Mouse (Mus musculus): ENCODE results near the gene Pecam1. TPM values are rescaled to one million over a fixed set of nuclear protein-coding genes. Genes with fewer than 3 reads are reported as not detected.

Pecam1 gene
- polyA plus RNA-seq, 1 experiment from 2014 or later, result 26.0 TPM

- 72% methylated on average over 10 of the region's 10 CpGs for WGBS
- ATAC-seq (ENCODE audit: insufficient number of reproducible peaks, low FRiP score, low TSS enrichment, low read depth) (no peak), DNase-seq (ENCODE audit: low spot score) (no peak)
- Histone ChIP-seq H3K27ac (replicated peaks; ENCODE audit: low read depth, low read length) (no peak overlapping the region), H3K36me3 (ENCODE audit: control insufficient read depth, insufficient read depth, low read length) (no peaks in the 10 kb centered on the region), H3K4me1 (ENCODE audit: control insufficient read depth, insufficient read depth, low read length) (peaks cover 9% of the 10 kb centered on the region), H3K27me3 (ENCODE audit: control insufficient read depth, insufficient read depth, low read length) (no peaks in the 10 kb centered on the region), H3K9me3 (ENCODE audit: control insufficient read depth, low read length) (no peaks in the 10 kb centered on the region), H3K9ac (ENCODE audit: low read length) (no peak overlapping the region), H3K4me3 (ENCODE audit: low read depth, low read length) (no peak overlapping the region), H3K4me2 (ENCODE audit: low read depth, severe bottlenecking) (no peak overlapping the region)
These were observed 75.2 kb downstream of the Pecam1 start for GRCm38 (mm10) chr11:106675201-106675726.

GRCm38 (mm10) chr11:106674612-106675153 is 75.7 kb downstream of the Pecam1 start:
- Histone ChIP-seq H3K9me3 (ENCODE audit: control insufficient read depth, low read length) (no peaks in the 10 kb centered on the region), H3K9ac (ENCODE audit: low read length) (no peak overlapping the region), H3K4me3 (ENCODE audit: low read depth, low read length) (no peak overlapping the region), H3K36me3 (ENCODE audit: control insufficient read depth, insufficient read depth, low read length) (no peaks in the 10 kb centered on the region), H3K4me1 (ENCODE audit: control insufficient read depth, insufficient read depth, low read length) (peaks cover 9% of the 10 kb centered on the region), H3K27ac (replicated peaks; ENCODE audit: low read depth, low read length) (no peak overlapping the region), H3K27me3 (ENCODE audit: control insufficient read depth, insufficient read depth, low read length) (no peaks in the 10 kb centered on the region), H3K4me2 (ENCODE audit: low read depth, severe bottlenecking) (peak overlapping the region; percentile 20; the same call in 1 of the 2 replicates)
- ATAC-seq (ENCODE audit: insufficient number of reproducible peaks, low FRiP score, low TSS enrichment, low read depth) (peak; percentile 62), DNase-seq (ENCODE audit: low spot score) (peak; percentile 55)
- WGBS, result 5% methylated on average over 9 of the region's 9 CpGs

GRCm38 (mm10) chr11:106673727-106674611 is 76.5 kb downstream of the Pecam1 start:
- Histone ChIP-seq H3K36me3 (ENCODE audit: control insufficient read depth, insufficient read depth, low read length) (no peaks in the 10 kb centered on the region), H3K9ac (ENCODE audit: low read length) (no peak overlapping the region), H3K4me2 (ENCODE audit: low read depth, severe bottlenecking) (no peak overlapping the region), H3K4me3 (ENCODE audit: low read depth, low read length) (no peak overlapping the region), H3K9me3 (ENCODE audit: control insufficient read depth, low read length) (no peaks in the 10 kb centered on the region), H3K27me3 (ENCODE audit: control insufficient read depth, insufficient read depth, low read length) (no peaks in the 10 kb centered on the region), H3K4me1 (ENCODE audit: control insufficient read depth, insufficient read depth, low read length) (peaks cover 9% of the 10 kb centered on the region), H3K27ac (replicated peaks; ENCODE audit: low read depth, low read length) (no peak overlapping the region)
- DNase-seq (ENCODE audit: low spot score) (no peak), ATAC-seq (ENCODE audit: insufficient number of reproducible peaks, low FRiP score, low TSS enrichment, low read depth) (0 out of 2 replicates have a peak, but pooled peaks have one; percentile 13)
- whole genome bisulfite sequencing, result 68% methylated on average over 8 of the region's 8 CpGs

GRCm38 (mm10) chr11:106672919-106673505 is 77.4 kb downstream of the Pecam1 start:
- no peak overlapping the region for H3K4me2 ChIP-seq (ENCODE audit: low read depth, severe bottlenecking)
- H3K9me3 ChIP-seq (ENCODE audit: control insufficient read depth, low read length), result no peaks in the 10 kb centered on the region
- no peaks in the 10 kb centered on the region for H3K36me3 ChIP-seq (ENCODE audit: control insufficient read depth, insufficient read depth, low read length)
- peaks cover 9% of the 10 kb centered on the region for H3K4me1 ChIP-seq (ENCODE audit: control insufficient read depth, insufficient read depth, low read length)
- DNase-seq (ENCODE audit: low spot score), result no peak
- no peak overlapping the region for H3K9ac ChIP-seq (ENCODE audit: low read length)
- ATAC-seq (ENCODE audit: insufficient number of reproducible peaks, low FRiP score, low TSS enrichment, low read depth), result no peak
- H3K27ac ChIP-seq (replicated peaks; ENCODE audit: low read depth, low read length), result no peak overlapping the region
- WGBS, result 82% methylated on average over 5 of the region's 5 CpGs
- no peak overlapping the region for H3K4me3 ChIP-seq (ENCODE audit: low read depth, low read length)
- no peaks in the 10 kb centered on the region for H3K27me3 ChIP-seq (ENCODE audit: control insufficient read depth, insufficient read depth, low read length)

- WGBS, result 95% methylated on average over 8 of the region's 8 CpGs
- H3K27me3 ChIP-seq (ENCODE audit: control insufficient read depth, insufficient read depth, low read length), result no peaks in the 10 kb centered on the region
- no peaks in the 10 kb centered on the region for H3K36me3 ChIP-seq (ENCODE audit: control insufficient read depth, insufficient read depth, low read length)
- no peak for ATAC-seq (ENCODE audit: insufficient number of reproducible peaks, low FRiP score, low TSS enrichment, low read depth)
- DNase-seq (ENCODE audit: low spot score), result no peak
- H3K4me3 ChIP-seq (ENCODE audit: low read depth, low read length), result no peak overlapping the region
- no peaks in the 10 kb centered on the region for H3K9me3 ChIP-seq (ENCODE audit: control insufficient read depth, low read length)
- no peak overlapping the region for H3K9ac ChIP-seq (ENCODE audit: low read length)
- H3K4me2 ChIP-seq (ENCODE audit: low read depth, severe bottlenecking), result no peak overlapping the region
- no peak overlapping the region for H3K27ac ChIP-seq (replicated peaks; ENCODE audit: low read depth, low read length)
- peaks cover 9% of the 10 kb centered on the region for H3K4me1 ChIP-seq (ENCODE audit: control insufficient read depth, insufficient read depth, low read length)
These were observed 78.6 kb downstream of the Pecam1 start for GRCm38 (mm10) chr11:106671801-106672200.

- no peaks in the 10 kb centered on the region for H3K9me3 ChIP-seq (ENCODE audit: control insufficient read depth, low read length)
- no peak overlapping the region for H3K9ac ChIP-seq (ENCODE audit: low read length)
- WGBS, result 67% methylated on average over 4 of the region's 4 CpGs
- H3K4me1 ChIP-seq (ENCODE audit: control insufficient read depth, insufficient read depth, low read length), result peaks cover 9% of the 10 kb centered on the region
- no peaks in the 10 kb centered on the region for H3K27me3 ChIP-seq (ENCODE audit: control insufficient read depth, insufficient read depth, low read length)
- no peaks in the 10 kb centered on the region for H3K36me3 ChIP-seq (ENCODE audit: control insufficient read depth, insufficient read depth, low read length)
- no peak overlapping the region for H3K4me3 ChIP-seq (ENCODE audit: low read depth, low read length)
- DNase-seq (ENCODE audit: low spot score), result no peak
- no peak overlapping the region for H3K27ac ChIP-seq (replicated peaks; ENCODE audit: low read depth, low read length)
- no peak overlapping the region for H3K4me2 ChIP-seq (ENCODE audit: low read depth, severe bottlenecking)
- no peak for ATAC-seq (ENCODE audit: insufficient number of reproducible peaks, low FRiP score, low TSS enrichment, low read depth)
These were observed 79.4 kb downstream of the Pecam1 start for GRCm38 (mm10) chr11:106670951-106671478.

GRCm38 (mm10) chr11:106670266-106670665 is 80.2 kb downstream of the Pecam1 start:
- Histone ChIP-seq H3K4me2 (ENCODE audit: low read depth, severe bottlenecking) (no peak overlapping the region), H3K9ac (ENCODE audit: low read length) (no peak overlapping the region), H3K4me1 (ENCODE audit: control insufficient read depth, insufficient read depth, low read length) (peaks cover 9% of the 10 kb centered on the region), H3K27me3 (ENCODE audit: control insufficient read depth, insufficient read depth, low read length) (no peaks in the 10 kb centered on the region), H3K4me3 (ENCODE audit: low read depth, low read length) (no peak overlapping the region), H3K9me3 (ENCODE audit: control insufficient read depth, low read length) (no peaks in the 10 kb centered on the region), H3K27ac (replicated peaks; ENCODE audit: low read depth, low read length) (no peak overlapping the region), H3K36me3 (ENCODE audit: control insufficient read depth, insufficient read depth, low read length) (no peaks in the 10 kb centered on the region)
- 67% methylated on average over 3 of the region's 3 CpGs for WGBS
- ATAC-seq (ENCODE audit: insufficient number of reproducible peaks, low FRiP score, low TSS enrichment, low read depth), result no peak
- no peak for DNase-seq (ENCODE audit: low spot score)

- no peaks in the 10 kb centered on the region for H3K27me3 ChIP-seq (ENCODE audit: control insufficient read depth, insufficient read depth, low read length)
- 28% methylated on average over 6 of the region's 9 CpGs for WGBS
- H3K9me3 ChIP-seq (ENCODE audit: control insufficient read depth, low read length), result no peaks in the 10 kb centered on the region
- ATAC-seq (ENCODE audit: insufficient number of reproducible peaks, low FRiP score, low TSS enrichment, low read depth) (no peak), DNase-seq (ENCODE audit: low spot score) (no peak)
- no peak overlapping the region for H3K27ac ChIP-seq (replicated peaks; ENCODE audit: low read depth, low read length)
- H3K4me1 ChIP-seq (ENCODE audit: control insufficient read depth, insufficient read depth, low read length), result peaks cover 6% of the 10 kb centered on the region
- no peaks in the 10 kb centered on the region for H3K36me3 ChIP-seq (ENCODE audit: control insufficient read depth, insufficient read depth, low read length)
- H3K4me3 ChIP-seq (ENCODE audit: low read depth, low read length), result no peak overlapping the region
- no peak overlapping the region for H3K9ac ChIP-seq (ENCODE audit: low read length)
- H3K4me2 ChIP-seq (ENCODE audit: low read depth, severe bottlenecking), result no peak overlapping the region
These were observed 80.6 kb downstream of the Pecam1 start for GRCm38 (mm10) chr11:106669873-106670173.
